Mouse (Mus musculus): ENCODE results near the gene Gm5795. TPM values are rescaled to one million over a fixed set of nuclear protein-coding genes. Genes with fewer than 3 reads are reported as not detected.
"Not testable (repeated sequence)": the region's sequence is repeated elsewhere in the genome, so short reads cannot be mapped to it uniquely, and the experiment has no call there.

Gm5795 gene
- polyA plus RNA-seq (2014; fragmentation: Nextera tagmentation; extraction: Ambion mirVana): not detected in 2 replicates

GRCm38 (mm10) chr14:3187955-3188354 is at the start of gene Gm5795:
Gm5795 (plus strand) TSS chr14:3188255.
- H3K9ac ChIP-seq (ENCODE audit: low read length); H3K9me3 ChIP-seq (replicated peaks; ENCODE audit: control insufficient read depth, low read length); H3K27me3 ChIP-seq (replicated peaks; ENCODE audit: control insufficient read depth, insufficient read depth, low read length); H3K36me3 ChIP-seq (ENCODE audit: control insufficient read depth, insufficient read depth, low read length); H3K4me1 ChIP-seq (ENCODE audit: control insufficient read depth, insufficient read depth, low read length); ATAC-seq; H3K27ac ChIP-seq (ENCODE audit: low read depth, low read length); H3K4me3 ChIP-seq (ENCODE audit: low read depth, low read length); DNase-seq (ENCODE audit: low spot score); H3K4me2 ChIP-seq (ENCODE audit: low read length): not testable (repeated sequence)
- no CpG with 5 or more reads among the region's 2 CpGs for WGBS

GRCm38 (mm10) chr14:3208272-3209152 is 20.5 kb downstream of the Gm5795 start, which contains the start of gene D830030K20Rik:
D830030K20Rik (plus strand) TSS chr14:3208488.
- ATAC-seq (0 out of 2 replicates have a peak, but pooled peaks have one; percentile 55), DNase-seq (ENCODE audit: low spot score) (peak; percentile 0)
- Histone ChIP-seq H3K4me2 (ENCODE audit: low read length) (peak within 1 kb of the TSS; percentile 60), H3K9ac (ENCODE audit: low read length) (peak within 1 kb of the TSS; percentile 62), H3K4me3 (ENCODE audit: low read depth, low read length) (peak within 1 kb of the TSS; percentile 42)
- H3K9me3 ChIP-seq (replicated peaks; ENCODE audit: control insufficient read depth, low read length); H3K36me3 ChIP-seq (ENCODE audit: control insufficient read depth, insufficient read depth, low read length); H3K4me1 ChIP-seq (ENCODE audit: control insufficient read depth, insufficient read depth, low read length); H3K27me3 ChIP-seq (replicated peaks; ENCODE audit: control insufficient read depth, insufficient read depth, low read length); H3K27ac ChIP-seq (ENCODE audit: low read depth, low read length): not testable (repeated sequence)
- 1% methylated on average over 14 of the region's 62 CpGs for WGBS

GRCm38 (mm10) chr14:3209367-3209766 is 21.3 kb downstream of the Gm5795 start:
- H3K27ac ChIP-seq (ENCODE audit: low read depth, low read length); H3K4me3 ChIP-seq (ENCODE audit: low read depth, low read length); H3K36me3 ChIP-seq (ENCODE audit: control insufficient read depth, insufficient read depth, low read length); H3K9me3 ChIP-seq (replicated peaks; ENCODE audit: control insufficient read depth, low read length); H3K27me3 ChIP-seq (replicated peaks; ENCODE audit: control insufficient read depth, insufficient read depth, low read length); H3K4me2 ChIP-seq (ENCODE audit: low read length); ATAC-seq; H3K9ac ChIP-seq (ENCODE audit: low read length); H3K4me1 ChIP-seq (ENCODE audit: control insufficient read depth, insufficient read depth, low read length): not testable (repeated sequence)
- WGBS: 8% methylated on average over 9 of the region's 11 CpGs
- peak; percentile 63 for DNase-seq (ENCODE audit: low spot score)

Other genes with a start within 250 kb of the Gm5795 start
- gene Gm2888, start 158.3 kb upstream of the Gm5795 start, polyA plus RNA-seq (2014; fragmentation: Nextera tagmentation; extraction: Ambion mirVana): not detected in 2 replicates
- gene Gm2897, start 139.0 kb upstream of the Gm5795 start, polyA plus RNA-seq (2014; fragmentation: Nextera tagmentation; extraction: Ambion mirVana): 8.9 and 10.0 TPM in 2 replicates
- gene Gm10340, start 54.3 kb upstream of the Gm5795 start, polyA plus RNA-seq (2014; fragmentation: Nextera tagmentation; extraction: Ambion mirVana): not detected in 2 replicates
- 12.8 and 14.3 TPM in 2 replicates for gene D830030K20Rik, start 20.2 kb downstream of the Gm5795 start, polyA plus RNA-seq (2014; fragmentation: Nextera tagmentation; extraction: Ambion mirVana)
- gene Gm2956, start 144.4 kb downstream of the Gm5795 start, polyA plus RNA-seq (2014; fragmentation: Nextera tagmentation; extraction: Ambion mirVana): not detected in 2 replicates
- not detected in 2 replicates for gene Gm10413, start 206.8 kb downstream of the Gm5795 start, polyA plus RNA-seq (2014; fragmentation: Nextera tagmentation; extraction: Ambion mirVana)
- gene Gm10409, start 224.4 kb downstream of the Gm5795 start, polyA plus RNA-seq (2014; fragmentation: Nextera tagmentation; extraction: Ambion mirVana): 10.9 and 11.7 TPM in 2 replicates
- gene Gm3005, start 239.8 kb downstream of the Gm5795 start, polyA plus RNA-seq (2014; fragmentation: Nextera tagmentation; extraction: Ambion mirVana): 7.8 and 7.9 TPM in 2 replicates